Mouse (Mus musculus) forebrain, embryonic 10.5 days (tissue): ENCODE measurements around the gene Slx1b. TPM values are rescaled to one million over a fixed set of nuclear protein-coding genes. Genes with fewer than 3 reads are reported as not detected.
"Not testable (repeated sequence)": the region's sequence is repeated elsewhere in the genome, so short reads cannot be mapped to it uniquely, and the experiment has no call there.

ENCODE experiments used
- DNase-seq: peaks from one replicate; pipeline ENCODE4 v3.0.0-alpha.2; 2017; ENCODE audit warnings: low spot score; ENCODE audit errors: extremely low spot score
- H3K27ac ChIP-seq: fragments of 300-500 bp; sonication (generic); 2 replicates; pipeline ENCODE4 v1.5.1; 2016; ENCODE audit warnings: mild to moderate bottlenecking
- H3K27me3 ChIP-seq: fragments of 300-500 bp; sonication (generic); 2 replicates; pipeline ENCODE4 v1.6.1; 2016; ENCODE audit warnings: mild to moderate bottlenecking; ENCODE audit not compliant: poor library complexity, severe bottlenecking
- H3K36me3 ChIP-seq: fragments of 300-500 bp; sonication (generic); replicated peaks from 2 replicates; pipeline ENCODE4 v1.6.1; 2016; ENCODE audit warnings: mild to moderate bottlenecking, moderate library complexity
- H3K4me1 ChIP-seq: fragments of 300-500 bp; sonication (generic); 2 replicates; pipeline ENCODE4 v1.6.1; 2016
- H3K4me3 ChIP-seq: fragments of 300-500 bp; sonication (generic); 2 replicates; pipeline ENCODE4 v1.5.1; 2016; ENCODE audit warnings: mild to moderate bottlenecking, moderate library complexity
- H3K9me3 ChIP-seq: fragments of 300-500 bp; sonication (generic); 2 replicates; pipeline ENCODE4 v1.6.1; 2016; ENCODE audit warnings: mild to moderate bottlenecking, moderate library complexity
- WGBS: fragments of 180-500 bp; shearing (Covaris S2); methylation state at CpG from one replicate; pipeline ENCODE4 v1.1.7; 2016; 5-methylcytosine and 5-hydroxymethylcytosine counted together
- polyA plus RNA-seq: library from polyadenylated mRNA; unstranded; fragments of >200 nt; fragmentation: Nextera tagmentation; extraction: Ambion mirVana; gene quantifications from 2 replicates; pipeline ENCODE4 v1.2.1, GENCODE M21; 2016

Gene Slx1b
- polyA plus RNA-seq, 1 experiment from 2014 or later: 14.0 TPM

DNA sequence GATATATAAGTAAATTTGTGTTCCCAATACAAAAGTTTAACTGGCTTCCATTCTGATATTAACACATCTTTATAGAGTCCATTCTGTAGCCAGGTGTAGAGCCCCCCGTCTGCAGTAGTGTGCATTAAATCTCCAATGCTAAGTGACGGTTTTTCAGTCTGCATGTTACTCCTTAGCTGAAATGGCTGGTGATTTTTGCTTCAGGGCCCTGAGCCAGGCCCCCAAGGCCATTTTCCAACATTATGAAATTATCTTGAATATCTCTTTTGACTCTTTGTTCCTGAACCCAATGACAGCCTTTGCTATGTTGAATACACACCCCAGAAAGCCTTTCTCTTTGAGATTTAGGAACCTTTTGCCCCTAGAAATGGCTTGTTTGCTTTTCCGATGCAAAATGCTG, 35.8 kb downstream of the Slx1b start:
- no peak overlapping the region for H3K4me3 ChIP-seq
- H3K9me3 ChIP-seq: no peaks in the 10 kb centered on the region
- 91% methylated on average over 3 of the region's 3 CpGs for WGBS
- no peak for DNase-seq
- no peaks in the 10 kb centered on the region for H3K4me1 ChIP-seq
- peaks cover 36% of the 10 kb centered on the region for H3K36me3 ChIP-seq
- no peak overlapping the region for H3K27ac ChIP-seq
- H3K27me3 ChIP-seq: no peaks in the 10 kb centered on the region

DNA sequence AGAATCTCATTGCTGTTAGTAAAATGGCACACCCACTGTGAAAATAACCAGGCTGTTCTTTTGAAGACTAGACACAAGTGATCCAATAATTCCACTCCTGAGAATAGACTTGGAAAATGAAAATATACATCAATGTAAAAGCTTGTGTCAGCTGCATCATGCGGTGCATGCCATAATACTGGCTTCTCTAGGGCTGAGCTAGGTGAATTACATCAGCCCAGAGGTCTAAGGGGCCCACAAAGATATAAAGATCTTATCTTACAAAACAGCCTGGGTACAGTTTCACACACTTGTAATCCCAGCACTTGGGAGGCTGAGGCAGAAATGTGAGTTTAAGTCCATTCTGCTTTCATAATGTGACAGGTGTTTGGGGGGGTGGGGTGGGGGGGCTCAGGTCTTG, 38.1 kb downstream of the Slx1b start:
- Histone ChIP-seq H3K4me3 (no peak overlapping the region), H3K9me3 (no peaks in the 10 kb centered on the region), H3K36me3 (peaks cover 16% of the 10 kb centered on the region), H3K27me3 (no peaks in the 10 kb centered on the region), H3K4me1 (no peaks in the 10 kb centered on the region), H3K27ac (no peak overlapping the region)
- DNase-seq: no peak
- WGBS: 93% methylated on average over 1 of the region's 1 CpGs

- no peaks in the 10 kb centered on the region for H3K27me3 ChIP-seq
- no peak for DNase-seq
- H3K4me3 ChIP-seq: no peak overlapping the region
- no peaks in the 10 kb centered on the region for H3K9me3 ChIP-seq
- 0 out of 2 replicates have a peak, but pooled peaks cover 5% of the 10 kb centered on the region for H3K36me3 ChIP-seq
- H3K4me1 ChIP-seq: no peaks in the 10 kb centered on the region
- WGBS: 96% methylated on average over 3 of the region's 3 CpGs
- H3K27ac ChIP-seq: no peak overlapping the region
Observed at GRCm38 (mm10) chr7:126655695-126656094, 39.9 kb downstream of the Slx1b start.

GRCm38 (mm10) chr7:126653991-126654390, 41.6 kb downstream of the Slx1b start:
- no peaks in the 10 kb centered on the region for H3K9me3 ChIP-seq
- 90% methylated on average over 2 of the region's 2 CpGs for WGBS
- peaks cover 14% of the 10 kb centered on the region for H3K4me1 ChIP-seq
- no peaks in the 10 kb centered on the region for H3K27me3 ChIP-seq
- no peak overlapping the region for H3K4me3 ChIP-seq
- 0 out of 2 replicates have a peak, but pooled peaks cover 5% of the 10 kb centered on the region for H3K36me3 ChIP-seq
- no peak for DNase-seq
- no peak overlapping the region for H3K27ac ChIP-seq

DNA sequence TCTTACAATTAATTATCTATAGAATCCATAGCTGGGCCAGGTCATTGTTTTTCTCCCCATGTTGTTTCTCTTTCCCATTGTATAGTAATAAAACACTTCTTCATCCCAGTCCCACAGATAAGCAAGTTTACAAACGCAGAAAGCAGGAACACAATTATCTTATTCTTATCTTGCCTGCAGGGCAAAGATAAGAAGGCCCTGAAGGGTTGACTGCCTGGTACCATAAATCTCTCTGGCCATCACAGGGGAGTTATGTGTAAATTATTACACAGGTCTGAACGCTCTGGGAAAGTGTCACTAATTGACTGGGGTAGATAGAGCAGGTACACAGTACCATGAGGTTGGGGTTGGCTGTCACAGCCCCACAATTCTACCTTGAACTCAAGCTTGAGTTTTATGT, 44.7 kb downstream of the Slx1b start:
- DNase-seq: no peak
- Histone ChIP-seq H3K27ac (no peak overlapping the region), H3K4me1 (peaks cover 20% of the 10 kb centered on the region), H3K36me3 (0 out of 2 replicates have a peak, but pooled peaks cover 4% of the 10 kb centered on the region), H3K4me3 (no peak overlapping the region), H3K27me3 (no peaks in the 10 kb centered on the region), H3K9me3 (no peaks in the 10 kb centered on the region)
- 89% methylated on average over 2 of the region's 2 CpGs for WGBS

DNA sequence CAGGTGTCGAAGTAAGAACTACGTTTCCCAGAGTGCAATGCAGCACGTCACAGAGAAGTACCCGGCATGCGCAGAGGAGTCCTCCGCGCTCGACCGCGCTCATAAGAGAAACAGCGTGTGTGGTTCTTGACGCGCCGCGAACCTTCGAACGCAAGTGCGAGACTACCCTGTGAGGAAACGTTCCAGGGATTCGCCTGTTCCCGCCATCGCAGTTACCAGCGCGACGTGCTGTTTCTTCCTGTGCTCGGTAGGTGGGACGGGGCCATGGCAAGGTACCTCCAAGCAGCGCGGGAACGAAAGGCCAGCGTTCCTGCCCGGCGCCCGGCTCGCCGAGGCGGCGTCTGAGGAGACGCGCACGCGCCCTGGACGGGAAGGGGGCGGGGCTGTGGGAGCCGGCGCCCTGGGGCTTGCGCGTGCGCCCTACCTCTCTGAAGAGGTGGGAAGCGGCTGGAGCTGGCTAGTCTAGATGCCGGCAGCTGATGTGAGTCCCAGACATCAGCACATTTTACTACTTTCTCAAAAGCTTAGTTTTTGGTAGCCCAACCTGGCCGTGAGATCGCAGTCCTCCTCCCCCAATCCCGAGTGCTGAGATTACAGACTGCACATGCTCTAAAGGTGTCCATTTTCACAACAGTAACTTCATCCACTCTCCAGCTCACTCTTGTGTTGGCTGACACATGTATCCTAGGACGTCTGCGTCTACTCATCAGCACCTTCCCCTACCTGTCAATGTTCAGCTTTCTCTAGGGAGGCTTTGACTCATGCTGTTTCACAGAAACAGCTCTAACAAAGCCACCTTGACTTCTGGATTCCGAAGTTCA, 46.1 kb downstream of the Slx1b start, which contains the start of gene Sgf29:
Gene Sgf29, plus strand, starts transcription at position 79 of the 821 bp plus-strand sequence.
- no peaks in the 10 kb centered on the region for H3K9me3 ChIP-seq
- H3K36me3 ChIP-seq: no peaks in the 10 kb centered on the region
- peak within 1 kb of the TSS; percentile 68 for H3K4me3 ChIP-seq
- 2% methylated on average over 57 of the region's 57 CpGs for WGBS
- H3K4me1 ChIP-seq: peaks cover 28% of the 10 kb centered on the region
- DNase-seq: peak; percentile 89
- H3K27ac ChIP-seq: peak within 1 kb of the TSS; percentile 94
- no peaks in the 10 kb centered on the region for H3K27me3 ChIP-seq

GRCm38 (mm10) chr7:126648486-126648885, 47.1 kb downstream of the Slx1b start:
- H3K27ac ChIP-seq: no peak overlapping the region
- peak overlapping the region; percentile 68 for H3K4me3 ChIP-seq
- no peaks in the 10 kb centered on the region for H3K36me3 ChIP-seq
- H3K9me3 ChIP-seq: no peaks in the 10 kb centered on the region
- H3K27me3 ChIP-seq: no peaks in the 10 kb centered on the region
- WGBS: 83% methylated on average over 4 of the region's 4 CpGs
- DNase-seq: no peak
- peaks cover 28% of the 10 kb centered on the region for H3K4me1 ChIP-seq

GRCm38 (mm10) chr7:126645708-126646107, 49.9 kb downstream of the Slx1b start:
- H3K4me1 ChIP-seq: peaks cover 28% of the 10 kb centered on the region
- no peaks in the 10 kb centered on the region for H3K9me3 ChIP-seq
- no peak overlapping the region for H3K27ac ChIP-seq
- no peak for DNase-seq
- H3K27me3 ChIP-seq: no peaks in the 10 kb centered on the region
- 68% methylated on average over 5 of the region's 5 CpGs for WGBS
- no peaks in the 10 kb centered on the region for H3K36me3 ChIP-seq
- no peak overlapping the region for H3K4me3 ChIP-seq

GRCm38 (mm10) chr7:126644914-126645313, 50.7 kb downstream of the Slx1b start:
- peaks cover 22% of the 10 kb centered on the region for H3K4me1 ChIP-seq
- H3K9me3 ChIP-seq: no peaks in the 10 kb centered on the region
- no peaks in the 10 kb centered on the region for H3K36me3 ChIP-seq
- H3K27me3 ChIP-seq: no peaks in the 10 kb centered on the region
- no peak overlapping the region for H3K4me3 ChIP-seq
- DNase-seq: no peak
- no peak overlapping the region for H3K27ac ChIP-seq

GRCm38 (mm10) chr7:126644345-126644744, 51.2 kb downstream of the Slx1b start:
- Histone ChIP-seq H3K27me3 (no peaks in the 10 kb centered on the region), H3K4me3 (no peak overlapping the region), H3K27ac (no peak overlapping the region), H3K4me1 (peaks cover 17% of the 10 kb centered on the region), H3K9me3 (no peaks in the 10 kb centered on the region), H3K36me3 (no peaks in the 10 kb centered on the region)
- WGBS: 75% methylated on average over 3 of the region's 3 CpGs
- DNase-seq: no peak

DNA sequence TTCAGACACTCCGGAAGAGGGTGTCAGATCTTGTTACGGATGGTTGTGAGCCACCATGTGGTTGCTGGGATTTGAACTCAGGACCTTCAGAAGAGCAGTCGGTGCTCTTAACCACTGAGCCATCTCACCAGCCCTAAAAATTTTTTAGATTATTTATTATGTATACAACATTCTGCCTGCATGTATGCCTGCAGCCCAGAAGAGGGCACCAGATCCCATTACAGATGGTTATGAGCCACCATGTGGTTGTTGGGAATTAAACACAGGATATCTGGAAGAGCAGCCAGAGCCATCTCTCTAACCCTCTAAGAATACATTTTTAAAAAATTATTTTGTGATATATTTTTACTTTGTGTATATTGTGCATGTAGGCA, 52.4 kb downstream of the Slx1b start:
- DNase-seq, H3K27ac ChIP-seq, H3K36me3 ChIP-seq, H3K9me3 ChIP-seq, H3K4me1 ChIP-seq, H3K4me3 ChIP-seq, H3K27me3 ChIP-seq: not testable (repeated sequence)
- 61% methylated on average over 3 of the region's 3 CpGs for WGBS

DNA sequence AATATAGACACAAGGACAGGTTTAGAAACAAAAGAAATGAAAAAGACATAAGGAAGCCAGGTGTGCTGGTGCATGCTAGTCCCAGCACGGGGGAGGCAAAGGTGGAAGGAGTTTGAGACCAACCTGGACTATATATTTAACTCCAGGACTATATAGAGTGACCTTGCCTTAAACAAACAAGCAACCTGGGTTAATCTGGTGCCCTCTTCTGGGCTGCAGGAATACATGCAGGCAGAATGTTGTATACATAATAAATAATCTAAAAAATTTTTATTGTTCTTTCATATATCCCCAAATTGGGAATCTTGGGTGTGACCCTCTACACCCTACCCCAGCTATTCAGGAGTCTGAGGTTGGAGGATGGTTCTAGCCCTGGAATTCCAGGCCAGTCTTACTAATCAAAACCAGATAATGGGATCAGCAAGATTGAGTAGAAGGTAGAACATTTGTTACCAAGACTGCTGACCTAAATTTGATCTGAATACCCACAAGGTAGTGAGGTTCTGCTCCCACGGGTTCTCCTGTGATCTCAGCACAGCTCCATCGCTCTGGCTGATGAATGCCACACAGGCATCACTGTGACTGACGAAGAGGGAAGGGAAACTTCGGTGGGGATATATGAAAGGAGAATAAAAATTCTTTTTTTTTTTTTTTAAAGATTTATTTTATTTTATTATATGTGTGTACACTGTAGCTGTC, 52.9 kb downstream of the Slx1b start:
- no peaks in the 10 kb centered on the region for H3K36me3 ChIP-seq
- no peak for DNase-seq
- no peak overlapping the region for H3K27ac ChIP-seq
- peaks cover 9% of the 10 kb centered on the region; the same call in 1 of the 2 replicates for H3K4me1 ChIP-seq
- WGBS: 76% methylated on average over 5 of the region's 5 CpGs
- H3K4me3 ChIP-seq: no peak overlapping the region
- H3K9me3 ChIP-seq: no peaks in the 10 kb centered on the region
- no peaks in the 10 kb centered on the region for H3K27me3 ChIP-seq
